ENCODE assay signal across 21 mouse cellular contexts in genomic region chr7:46477456-46477855, GRCm38 (mm10).
DNase-seq lines count a peak whose midpoint lies in the region; ATAC-seq and TF ChIP-seq lines count a peak whose summit lies in the region.
"Had no signal": no experiment of that assay in that cellular context is flagged by ENCODE, and none has a peak within 500 bp of the region (broad histone marks: within the 10 kb centered on the region; RNA-seq: fewer than 3 reads in every experiment).

No protein-coding gene starts in this region.

- no peak for TF ChIP-seq EP300 in MEL (IDR thresholded peaks at IDR 0.05; ENCODE audit: low read depth in 1 of 2, low read length in 2 of 2)

- no peaks in the 10 kb centered on the region for H3K9me3 ChIP-seq in midbrain, embryonic 11.5 days (ENCODE audit: control insufficient read depth, low read length)
- no peaks in the 10 kb centered on the region for H3K9me3 ChIP-seq in midbrain, embryonic 10.5 days (replicated peaks)
- no peaks in the 10 kb centered on the region for H3K9me3 ChIP-seq in MEL (replicated peaks; ENCODE audit: insufficient read depth, low read length)
- no peaks in the 10 kb centered on the region for H3K9me3 ChIP-seq in kidney, embryonic 14.5 days (ENCODE audit: control insufficient read depth, low read length)
- H3K9me3 ChIP-seq: embryonic facial prominence, embryonic 10.5 days; heart, embryonic 13.5 days; hindbrain, embryonic 13.5 days; intestine, embryonic 15.5 days had no signal

- no peak for TF ChIP-seq CTCF in MEL (IDR thresholded peaks at IDR 0.05 in 2 of 3, conservative IDR thresholded peaks at IDR 0.05 in 1 of 3; ENCODE audit: control insufficient read depth in 1 of 3, insufficient read depth in 1 of 3, low read depth in 2 of 3, low read length in 3 of 3, poor library complexity in 1 of 3, severe bottlenecking in 1 of 3)

- H3K79me2 ChIP-seq in MEL (ENCODE audit: control insufficient read depth, insufficient read depth, low read length, poor library complexity), result no peaks in the 10 kb centered on the region

- peaks cover 5% of the 10 kb centered on the region; the same call in 1 of the 2 replicates for H3K4me1 ChIP-seq in midbrain, embryonic 11.5 days (ENCODE audit: control insufficient read depth, insufficient read depth, low read length)
- peaks cover 13% of the 10 kb centered on the region for H3K4me1 ChIP-seq in midbrain, embryonic 10.5 days
- no peaks in the 10 kb centered on the region for H3K4me1 ChIP-seq in MEL (ENCODE audit: control insufficient read depth in 1 of 2, insufficient read depth in 2 of 2, low read length in 2 of 2)
- H3K4me1 ChIP-seq in kidney, embryonic 14.5 days (ENCODE audit: control insufficient read depth, insufficient read depth, low read length), result peaks cover 3% of the 10 kb centered on the region; the same call in 1 of the 2 replicates

- H3K9ac ChIP-seq in midbrain, embryonic 11.5 days (ENCODE audit: low read length), result no peak overlapping the region
- H3K9ac ChIP-seq in MEL (ENCODE audit: control insufficient read depth, low read depth, low read length, poor library complexity, severe bottlenecking), result no peak overlapping the region
- H3K9ac ChIP-seq in kidney, embryonic 14.5 days (ENCODE audit: low read depth, low read length), result no peak overlapping the region
- H3K9ac ChIP-seq: heart, embryonic 13.5 days; hindbrain, embryonic 13.5 days; intestine, embryonic 15.5 days had no signal

- H3K4me3 ChIP-seq in midbrain, embryonic 11.5 days (ENCODE audit: low read depth, low read length), result no peak overlapping the region
- no peak overlapping the region for H3K4me3 ChIP-seq in midbrain, embryonic 10.5 days
- H3K4me3 ChIP-seq in MEL (ENCODE audit: control insufficient read depth in 1 of 2, insufficient read depth in 1 of 2, low read depth in 2 of 2, low read length in 2 of 2), result no peak overlapping the region
- no peak overlapping the region for H3K4me3 ChIP-seq in kidney, embryonic 14.5 days (ENCODE audit: low read length)
- H3K4me3 ChIP-seq: embryonic facial prominence, embryonic 10.5 days; gastrocnemius, adult 2 months; heart, embryonic 13.5 days; hindbrain, embryonic 13.5 days; intestine, embryonic 15.5 days had no signal

- 92% methylated on average over 3 of the region's 3 CpGs for WGBS in midbrain, embryonic 11.5 days
- 89% methylated on average over 3 of the region's 3 CpGs for WGBS in midbrain, embryonic 10.5 days
- WGBS in kidney, embryonic 14.5 days, result 90% methylated on average over 3 of the region's 3 CpGs

- H3K27me3 ChIP-seq in midbrain, embryonic 11.5 days (ENCODE audit: control insufficient read depth, insufficient read depth, low read length), result no peaks in the 10 kb centered on the region
- no peaks in the 10 kb centered on the region for H3K27me3 ChIP-seq in midbrain, embryonic 10.5 days (ENCODE audit: low read depth, poor library complexity, severe bottlenecking)
- H3K27me3 ChIP-seq in MEL (ENCODE audit: control insufficient read depth in 1 of 2, insufficient read depth in 2 of 2, low read length in 2 of 2), result no peaks in the 10 kb centered on the region
- no peaks in the 10 kb centered on the region for H3K27me3 ChIP-seq in kidney, embryonic 14.5 days (ENCODE audit: control insufficient read depth, insufficient read depth, low read length)
- H3K27me3 ChIP-seq: heart, embryonic 13.5 days; hindbrain, embryonic 13.5 days; intestine, embryonic 15.5 days had no signal

- H3K36me3 ChIP-seq in midbrain, embryonic 11.5 days (ENCODE audit: control insufficient read depth, insufficient read depth, low read length), result no peaks in the 10 kb centered on the region
- no peaks in the 10 kb centered on the region for H3K36me3 ChIP-seq in midbrain, embryonic 10.5 days
- H3K36me3 ChIP-seq in MEL (ENCODE audit: control insufficient read depth in 1 of 2, insufficient read depth in 2 of 2, low read length in 2 of 2), result no peaks in the 10 kb centered on the region
- no peaks in the 10 kb centered on the region for H3K36me3 ChIP-seq in kidney, embryonic 14.5 days (ENCODE audit: control insufficient read depth, insufficient read depth, low read length)
- H3K36me3 ChIP-seq: embryonic facial prominence, embryonic 10.5 days; heart, embryonic 13.5 days; hindbrain, embryonic 13.5 days; intestine, embryonic 15.5 days had no signal

- DNase-seq in midbrain, embryonic 11.5 days (ENCODE audit: low spot score, missing footprints), result peak; percentile 54
- no peak for DNase-seq in midbrain, embryonic 10.5 days (ENCODE audit: low spot score)
- peak; percentile 52 for DNase-seq in MEL (ENCODE audit: low read depth, low spot score)
- no peak for DNase-seq in kidney, adult 11 months
- DNase-seq in layer of hippocampus, postnatal 25 days (ENCODE audit: extremely low spot score in 1 of 2, low spot score in 1 of 2), result no peak
- DNase-seq: adrenal gland, postnatal 14 days; cerebellum, adult 11-12 months; cerebellum, adult 9-11 months; gastrocnemius, adult 2 months; gastrocnemius, postnatal 25 days; heart, adult 11 months; heart, postnatal 4 days had no signal

- ATAC-seq in midbrain, embryonic 11.5 days (ENCODE audit: low FRiP score), result no peak
- ATAC-seq in granulocyte monocyte progenitor cell, adult 5-6 weeks (replicated peaks; ENCODE audit: poor library complexity, severe bottlenecking), result peak; percentile 52
- no peak for ATAC-seq in kidney, embryonic 14.5 days (ENCODE audit: low FRiP score, low TSS enrichment)
- ATAC-seq: activated CD4-positive, CD25-positive, alpha-beta regulatory T cell, adult 4 months; CD4-positive, CD25-positive, alpha-beta regulatory T cell, adult 4 months; forebrain, embryonic 14.5 days; intestine, embryonic 15.5 days had no signal

- TF ChIP-seq RAD21 in MEL (IDR thresholded peaks at IDR 0.05; ENCODE audit: low read depth, low read length), result no peak

- H3K27ac ChIP-seq in midbrain, embryonic 11.5 days (ENCODE audit: low read depth, low read length), result no peak overlapping the region
- no peak overlapping the region for H3K27ac ChIP-seq in midbrain, embryonic 10.5 days (replicated peaks)
- H3K27ac ChIP-seq in MEL (ENCODE audit: control insufficient read depth, low read depth, low read length), result no peak overlapping the region
- no peak overlapping the region for H3K27ac ChIP-seq in kidney, embryonic 14.5 days (ENCODE audit: low read depth, low read length)
- H3K27ac ChIP-seq: embryonic facial prominence, embryonic 10.5 days; gastrocnemius, adult 2 months; heart, embryonic 13.5 days; hindbrain, embryonic 13.5 days; intestine, embryonic 15.5 days had no signal

- no peak overlapping the region for H3K4me2 ChIP-seq in midbrain, embryonic 11.5 days
- H3K4me2 ChIP-seq in kidney, embryonic 14.5 days (replicated peaks; ENCODE audit: low read depth, low read length), result no peak overlapping the region
- H3K4me2 ChIP-seq: heart, embryonic 13.5 days; hindbrain, embryonic 13.5 days; intestine, embryonic 15.5 days had no signal

- TF ChIP-seq POLR2A in MEL (IDR thresholded peaks at IDR 0.05; ENCODE audit: control insufficient read depth in 1 of 2, insufficient read depth in 1 of 2, low read depth in 1 of 2, low read length in 2 of 2, poor library complexity in 1 of 2), result no peak

TF ChIP-seq in MEL, 35 proteins besides CTCF, POLR2A, EP300 and RAD21:
- no peak for TF ChIP-seq TBP (IDR thresholded peaks at IDR 0.05; ENCODE audit: low read depth, low read length)
- TF ChIP-seq SMC3 (IDR thresholded peaks at IDR 0.05; ENCODE audit: low read depth, low read length), result no peak
- TF ChIP-seq KAT2A (conservative IDR thresholded peaks at IDR 0.05; ENCODE audit: low read depth, low read length), result no peak
- TF ChIP-seq CHD2 (IDR thresholded peaks at IDR 0.05; ENCODE audit: low read length), result no peak
- TF ChIP-seq HCFC1 (IDR thresholded peaks at IDR 0.05; ENCODE audit: low read depth, low read length), result no peak
- TF ChIP-seq USF1 (IDR thresholded peaks at IDR 0.05; ENCODE audit: low read depth, low read length), result no peak
- no peak for TF ChIP-seq RCOR1 (IDR thresholded peaks at IDR 0.05; ENCODE audit: low read depth, low read length)
- TF ChIP-seq TAL1 (IDR thresholded peaks at IDR 0.05; ENCODE audit: low read length), result no peak
- no peak for TF ChIP-seq ETS1 (IDR thresholded peaks at IDR 0.05; ENCODE audit: low read depth, low read length)

Comparison
In these comparisons a context has a peak if more than half of its experiments do, and no peak if none do; other contexts are left out.
1. DNase-seq: peak in midbrain, embryonic 11.5 days (single experiment) and MEL (single experiment); none in midbrain, embryonic 10.5 days (single experiment), kidney, adult 11 months (single experiment) and layer of hippocampus, postnatal 25 days (0 of 2).